8 mouse cellular contexts compared by ENCODE assay signal in genomic region chr19:10341152-10341551, GRCm38 (mm10). TPM values are rescaled to one million over a fixed set of nuclear protein-coding genes. Genes with fewer than 3 reads are reported as not detected.
DNase-seq lines count a peak whose midpoint lies in the region; ATAC-seq lines count a peak whose summit lies in the region.

No protein-coding gene starts in this region.

- DNase-seq in ovary, postnatal 14 days (ENCODE audit: low spot score), result peak; percentile 42
- DNase-seq in ovary, postnatal 10 days (ENCODE audit: low spot score), result no peak
- peak; percentile 59 for DNase-seq in adrenal gland, postnatal 25 days
- DNase-seq in embryonic facial prominence, embryonic 11.5 days (ENCODE audit: low spot score), result peak; percentile 83
- peak; percentile 72 for DNase-seq in heart, postnatal 4 days
- DNase-seq in liver, embryonic 13.5 days, result peak; percentile 4
- peak; percentile 30 for DNase-seq in right cerebral cortex, adult 18-20 months

- ATAC-seq in embryonic facial prominence, embryonic 11.5 days (replicated peaks; ENCODE audit: insufficient number of reproducible peaks, low FRiP score, low TSS enrichment, low read depth), result no peak
- no peak for ATAC-seq in liver, embryonic 13.5 days (ENCODE audit: low read depth)
- ATAC-seq in megakaryocyte-erythroid progenitor cell, adult 5-6 weeks (replicated peaks; ENCODE audit: low FRiP score, low TSS enrichment, poor library complexity, severe bottlenecking), result no peak; the same call in 1 of the 2 replicates

- no peak overlapping the region for H3K27ac ChIP-seq in embryonic facial prominence, embryonic 11.5 days (replicated peaks; ENCODE audit: low read depth, low read length)
- no peak overlapping the region for H3K27ac ChIP-seq in liver, embryonic 13.5 days

- no peaks in the 10 kb centered on the region; the same call in 1 of the 2 replicates for H3K4me1 ChIP-seq in embryonic facial prominence, embryonic 11.5 days (ENCODE audit: control insufficient read depth, insufficient read depth, low read length)
- H3K4me1 ChIP-seq in liver, embryonic 13.5 days (replicated peaks), result no peaks in the 10 kb centered on the region

- no peak overlapping the region for H3K4me2 ChIP-seq in embryonic facial prominence, embryonic 11.5 days (ENCODE audit: low read depth, low read length)
- no peak overlapping the region for H3K4me2 ChIP-seq in liver, embryonic 13.5 days

- no peaks in the 10 kb centered on the region for H3K9me3 ChIP-seq in embryonic facial prominence, embryonic 11.5 days (replicated peaks; ENCODE audit: control insufficient read depth, low read length)
- H3K9me3 ChIP-seq in liver, embryonic 13.5 days (replicated peaks), result no peaks in the 10 kb centered on the region

- H3K4me3 ChIP-seq in embryonic facial prominence, embryonic 11.5 days (ENCODE audit: low read depth, low read length), result no peak overlapping the region
- no peak overlapping the region for H3K4me3 ChIP-seq in liver, embryonic 13.5 days (replicated peaks)

- 15% methylated on average over 11 of the region's 11 CpGs for WGBS in embryonic facial prominence, embryonic 11.5 days
- 17% methylated on average over 11 of the region's 11 CpGs for WGBS in liver, embryonic 13.5 days (ENCODE audit: insufficient replicate concordance)

- H3K36me3 ChIP-seq in embryonic facial prominence, embryonic 11.5 days (replicated peaks; ENCODE audit: control insufficient read depth, insufficient read depth, low read depth, low read length), result no peaks in the 10 kb centered on the region
- H3K36me3 ChIP-seq in liver, embryonic 13.5 days, result no peaks in the 10 kb centered on the region

- H3K9ac ChIP-seq in embryonic facial prominence, embryonic 11.5 days (replicated peaks; ENCODE audit: low read length), result no peak overlapping the region
- H3K9ac ChIP-seq in liver, embryonic 13.5 days, result no peak overlapping the region

- peaks cover 3% of the 10 kb centered on the region for H3K27me3 ChIP-seq in embryonic facial prominence, embryonic 11.5 days (ENCODE audit: control insufficient read depth, insufficient read depth, low read length)
- peaks cover 21% of the 10 kb centered on the region for H3K27me3 ChIP-seq in liver, embryonic 13.5 days

RNA-seq across cellular contexts. Expression of gene Dagla, which starts 36.5 kb away (rescaled TPM):
- total RNA-seq in adrenal gland, postnatal 25 days (2021), result 5.5 and 7.3 TPM in 2 replicates
- 0.98 and 1.3 TPM in 2 replicates for polyA plus RNA-seq in embryonic facial prominence, embryonic 11.5 days (2014; fragmentation: Nextera tagmentation; extraction: Ambion mirVana)
- total RNA-seq in heart, postnatal 4 days (2021), result 1 to 10 TPM; 3.8 to 4.1 TPM
- 0.20 and 0.32 TPM in 2 replicates for polyA plus RNA-seq in liver, embryonic 13.5 days (2015; fragmentation: Nextera tagmentation; extraction: Ambion mirVana)
- total RNA-seq in megakaryocyte-erythroid progenitor cell, adult 5-6 weeks (2014; fragmentation: Nextera tagmentation), result not detected in 2 replicates
- not detected in 2 replicates for total RNA-seq in megakaryocyte-erythroid progenitor cell, adult 5-6 weeks (2017)

RNA-seq across cellular contexts. Expression of gene Syt7, which starts 47.7 kb away (rescaled TPM):
- total RNA-seq in adrenal gland, postnatal 25 days (2021), result 21.6 and 27.9 TPM in 2 replicates
- 2.2 and 2.7 TPM in 2 replicates for polyA plus RNA-seq in embryonic facial prominence, embryonic 11.5 days (2014; fragmentation: Nextera tagmentation; extraction: Ambion mirVana)
- total RNA-seq in heart, postnatal 4 days (2021), result 10 to 100 TPM; 40.8 to 44.7 TPM
- polyA plus RNA-seq in liver, embryonic 13.5 days (2015; fragmentation: Nextera tagmentation; extraction: Ambion mirVana), result 0.10 and 0.21 TPM in 2 replicates
- total RNA-seq in megakaryocyte-erythroid progenitor cell, adult 5-6 weeks (2014; fragmentation: Nextera tagmentation), result not detected in 2 replicates
- not detected in 2 replicates for total RNA-seq in megakaryocyte-erythroid progenitor cell, adult 5-6 weeks (2017)

Comparison
In these comparisons a context has a peak if more than half of its experiments do, and no peak if none do; other contexts are left out.
1. RNA of gene Syt7, which starts 47.7 kb away (total RNA-seq): 40.8 to 44.7 TPM in heart, postnatal 4 days and 21.6 to 27.9 TPM in adrenal gland, postnatal 25 days; not detected in megakaryocyte-erythroid progenitor cell, adult 5-6 weeks; every median in the first group is over 10 times any median in the second.